Mouse (Mus musculus) E14TG2a.4 (cell line): ENCODE results near the gene Bpnt1.
"Not testable (repeated sequence)": the region's sequence is repeated elsewhere in the genome, so short reads cannot be mapped to it uniquely, and the experiment has no call there.

Experiments used
- H3K27me3 ChIP-seq: 2 replicates; pipeline ENCODE4 v1.6.1; 2014; ENCODE audit warnings: low read length, control low read depth; ENCODE audit not compliant: insufficient read depth
- H3K36me3 ChIP-seq: 2 replicates; pipeline ENCODE4 v1.6.1; 2014; ENCODE audit warnings: low read length, control low read depth; ENCODE audit not compliant: insufficient read depth
- H3K4me1 ChIP-seq: replicated peaks from 2 replicates; pipeline ENCODE4 v1.6.1; 2014; ENCODE audit warnings: low read depth, low read length, control low read depth
- H3K4me3 ChIP-seq: replicated peaks from 2 replicates; pipeline ENCODE4 v1.5.1; 2014; ENCODE audit warnings: mild to moderate bottlenecking, low read length
- H3K9me3 ChIP-seq: 2 replicates; pipeline ENCODE4 v1.6.1; 2014; ENCODE audit warnings: low read length, control low read depth
- CTCF ChIP-seq: conservative IDR thresholded peaks from 2 replicates; pipeline ENCODE4 v1.5.1; 2014; ENCODE audit warnings: low read length
- NANOG ChIP-seq: IDR thresholded peaks from 2 replicates; pipeline ENCODE4 v1.6.1; 2014; ENCODE audit warnings: borderline replicate concordance, low read length, mixed read lengths
- POU5F1 ChIP-seq: IDR thresholded peaks from 2 replicates; pipeline ENCODE4 v1.6.1; 2014; ENCODE audit warnings: low read length, borderline replicate concordance

Bpnt1 gene

DNA sequence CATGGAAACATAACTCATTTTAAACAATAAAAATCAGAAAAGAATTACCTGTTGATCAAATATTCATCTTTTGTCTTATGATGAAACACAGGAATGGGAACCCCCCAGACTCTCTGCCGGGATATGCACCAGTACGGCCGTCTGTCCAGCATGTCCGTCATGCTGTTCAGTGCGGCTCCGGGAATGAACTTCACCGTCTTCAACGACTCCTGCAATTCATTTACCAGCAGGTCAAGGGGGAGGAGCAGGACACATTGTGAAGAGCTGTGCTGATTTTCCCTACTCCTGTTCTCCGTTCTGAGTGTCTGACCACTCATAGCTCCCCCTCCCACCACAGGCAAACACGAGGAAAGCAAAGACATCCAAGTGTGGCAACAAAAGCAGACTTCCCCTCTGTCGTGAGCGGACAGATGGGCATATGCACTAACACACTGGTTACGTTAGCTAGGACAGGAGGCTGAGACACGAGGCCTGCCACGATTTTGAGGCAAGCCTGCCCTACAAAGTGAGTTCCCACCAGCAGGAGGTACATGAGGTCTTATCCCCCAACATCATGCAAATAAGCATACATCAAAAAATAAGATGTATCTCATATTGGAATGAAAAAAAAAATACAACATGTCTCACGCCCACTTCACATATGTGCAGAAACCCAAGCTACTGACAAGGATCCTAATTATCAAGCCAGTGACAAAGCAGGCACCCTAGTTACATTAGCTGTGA lies 15.9 kb upstream of the Bpnt1 start:
- Histone ChIP-seq H3K4me3 (no peak overlapping the region), H3K27me3 (no peaks in the 10 kb centered on the region), H3K4me1 (0 out of 2 replicates have a peak, but pooled peaks cover 4% of the 10 kb centered on the region), H3K9me3 (no peaks in the 10 kb centered on the region), H3K36me3 (peaks cover 71% of the 10 kb centered on the region)
- TF ChIP-seq POU5F1: no peak
- TF ChIP-seq NANOG: no peak
- no peak for TF ChIP-seq CTCF

DNA sequence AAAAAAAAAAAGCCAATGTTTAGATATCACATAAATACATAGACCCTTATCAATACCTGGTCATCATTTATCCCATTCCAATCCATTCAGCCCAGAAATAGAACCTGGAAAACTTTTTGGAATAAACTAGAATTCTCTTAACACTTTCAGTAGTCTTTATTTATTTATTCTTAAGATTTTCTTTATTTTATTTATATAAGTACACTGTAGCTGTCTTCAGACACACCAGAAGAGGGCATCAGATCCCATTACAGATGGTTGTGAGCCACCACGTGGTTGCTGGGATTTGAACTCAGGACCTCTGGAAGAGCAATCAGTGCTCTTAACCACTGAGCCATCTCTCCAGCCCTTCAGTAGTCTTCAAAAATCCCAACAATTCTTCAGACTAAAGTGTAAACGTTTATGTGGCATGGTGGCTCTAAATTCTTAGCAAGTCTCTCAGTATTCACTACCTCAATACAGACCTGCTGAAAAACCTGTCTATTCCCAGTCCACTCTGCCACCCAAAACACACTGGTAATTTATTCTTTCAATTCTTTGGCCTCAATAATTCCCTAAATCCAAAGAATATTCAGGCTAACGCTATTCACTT lies 4.1 kb upstream of the Bpnt1 start:
- Histone ChIP-seq H3K4me3 (peak overlapping the region; percentile 95), H3K4me1 (peaks cover 22% of the 10 kb centered on the region), H3K36me3 (peaks cover 43% of the 10 kb centered on the region)
- not testable (repeated sequence) for H3K27me3 ChIP-seq, H3K9me3 ChIP-seq

DNA sequence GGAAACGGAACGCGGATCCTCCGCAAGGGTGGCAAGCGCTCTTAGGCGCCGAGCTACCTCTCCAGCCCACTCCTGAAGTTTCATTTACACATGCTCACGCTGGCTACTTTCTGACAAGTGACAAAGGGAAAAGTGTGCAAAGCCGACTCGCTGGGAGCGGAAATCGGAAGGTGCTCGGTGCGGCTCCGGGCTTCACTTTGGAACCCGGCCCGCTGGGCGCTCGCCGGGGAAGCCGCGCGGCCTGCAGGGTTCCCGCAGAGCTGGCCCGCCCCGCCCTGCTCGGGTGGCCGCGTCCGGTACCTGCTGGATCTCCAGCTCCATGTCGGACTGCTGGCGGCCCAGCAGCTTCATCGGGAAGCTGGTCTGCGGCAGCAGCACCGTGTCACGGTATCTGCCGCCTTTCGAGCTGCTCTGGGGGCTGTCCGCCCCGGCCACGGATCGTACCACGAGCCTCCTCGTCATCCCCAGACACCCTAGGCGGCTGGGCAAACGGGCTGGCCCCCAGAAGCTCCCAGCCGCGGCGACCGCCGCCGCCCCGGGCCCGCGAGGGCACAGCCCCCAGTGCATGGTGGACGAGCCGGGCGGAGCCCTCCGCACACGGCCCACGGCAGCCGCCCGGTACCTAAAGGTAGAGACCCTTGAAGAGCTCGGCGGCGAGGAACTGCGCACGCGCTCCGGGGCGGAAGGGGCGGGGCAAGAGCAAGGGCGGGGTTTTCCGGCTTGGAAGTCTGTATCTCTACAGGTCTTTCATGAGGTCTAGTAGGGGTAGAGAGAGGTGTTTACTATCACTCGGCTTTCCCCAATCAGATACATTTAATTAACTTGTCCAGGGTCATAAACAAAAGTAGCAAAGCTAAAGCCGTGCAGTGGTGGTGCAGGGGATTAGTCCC lies 3.0 kb upstream of the Bpnt1 start, which contains the start of gene Iars2:
Iars2 (minus strand) TSS at position 676 of the 890 bp plus-strand sequence.
- Histone ChIP-seq H3K27me3 (no peaks in the 10 kb centered on the region), H3K4me1 (peaks cover 34% of the 10 kb centered on the region), H3K4me3 (peak within 1 kb of the TSS; percentile 95), H3K9me3 (no peaks in the 10 kb centered on the region), H3K36me3 (peaks cover 32% of the 10 kb centered on the region)
- TF ChIP-seq POU5F1: no peak
- no peak for TF ChIP-seq CTCF
- TF ChIP-seq NANOG: no peak

DNA sequence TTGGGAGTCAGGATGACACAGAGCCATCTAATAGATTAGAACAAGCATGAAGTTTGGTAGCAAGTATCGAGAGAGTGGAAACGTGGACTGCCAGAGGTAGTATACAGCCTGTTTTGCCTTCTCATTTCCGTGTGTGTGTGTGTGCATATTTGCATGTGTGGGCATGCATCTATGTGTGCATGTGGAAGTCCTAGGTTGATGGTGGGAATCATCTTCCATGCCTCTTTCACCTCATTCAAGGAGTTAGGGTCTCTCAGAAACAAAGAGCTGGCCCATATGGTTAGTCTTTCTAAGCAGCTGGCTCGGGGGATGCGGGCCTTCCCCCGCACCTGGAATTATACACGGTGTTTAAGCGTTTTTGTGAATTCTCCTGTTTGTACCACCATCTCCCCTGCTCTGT lies 2.1 kb upstream of the Bpnt1 start:
- H3K9me3 ChIP-seq: no peaks in the 10 kb centered on the region
- peak overlapping the region; percentile 95 for H3K4me3 ChIP-seq
- H3K36me3 ChIP-seq: peaks cover 30% of the 10 kb centered on the region
- TF ChIP-seq NANOG (no peak), POU5F1 (no peak), CTCF (no peak)
- H3K4me1 ChIP-seq: peaks cover 42% of the 10 kb centered on the region
- no peaks in the 10 kb centered on the region for H3K27me3 ChIP-seq

DNA sequence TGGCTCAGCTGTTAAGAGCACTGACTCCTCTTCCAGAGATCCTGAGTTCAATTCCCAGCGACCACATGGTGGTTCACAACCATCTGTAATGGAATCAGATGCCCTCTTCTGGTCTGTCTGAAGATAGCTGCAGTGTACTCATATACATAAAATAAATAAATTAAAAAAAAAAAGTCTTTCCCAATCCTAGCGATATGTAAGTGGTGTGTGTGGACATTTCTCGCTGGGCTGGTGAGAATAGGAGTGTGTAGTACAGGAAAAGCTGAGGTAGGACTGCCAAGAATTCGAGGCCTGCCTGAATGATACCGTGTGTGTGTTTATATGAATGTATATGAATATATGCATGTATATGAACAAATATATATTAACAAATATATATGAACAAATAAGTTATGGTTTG lies 585 bp upstream of the Bpnt1 start:
- Histone ChIP-seq H3K4me3 (peak overlapping the region; percentile 88; the same call in 1 of the 2 replicates), H3K36me3 (peaks cover 16% of the 10 kb centered on the region), H3K9me3 (no peaks in the 10 kb centered on the region), H3K4me1 (peaks cover 53% of the 10 kb centered on the region), H3K27me3 (no peaks in the 10 kb centered on the region)
- TF ChIP-seq POU5F1 (no peak), CTCF (no peak), NANOG (no peak)

DNA sequence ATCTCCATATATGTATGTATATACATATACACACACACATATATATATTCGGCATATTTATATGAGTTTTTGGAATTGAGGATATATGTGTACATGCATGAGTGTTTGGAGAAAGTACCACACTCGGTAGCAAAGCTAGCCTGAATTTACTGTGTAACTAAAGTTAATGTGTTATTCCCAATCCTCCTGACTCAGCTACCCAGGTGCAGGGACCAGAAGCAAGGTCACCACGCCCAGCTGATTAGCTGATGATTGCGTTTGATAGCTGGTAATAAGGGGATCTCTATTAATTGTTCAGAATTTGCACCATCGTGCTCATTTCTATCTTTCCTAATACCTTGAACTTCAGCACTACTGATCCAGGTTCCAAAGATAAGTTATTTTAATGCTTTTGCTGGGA lies 1.7 kb downstream of the Bpnt1 start:
- Histone ChIP-seq H3K4me1 (peaks cover 62% of the 10 kb centered on the region), H3K9me3 (no peaks in the 10 kb centered on the region), H3K27me3 (no peaks in the 10 kb centered on the region), H3K36me3 (peaks cover 20% of the 10 kb centered on the region), H3K4me3 (0 out of 2 replicates have a peak overlapping the region, but pooled peaks have one; percentile 88)
- TF ChIP-seq NANOG (no peak), POU5F1 (no peak), CTCF (no peak)

DNA sequence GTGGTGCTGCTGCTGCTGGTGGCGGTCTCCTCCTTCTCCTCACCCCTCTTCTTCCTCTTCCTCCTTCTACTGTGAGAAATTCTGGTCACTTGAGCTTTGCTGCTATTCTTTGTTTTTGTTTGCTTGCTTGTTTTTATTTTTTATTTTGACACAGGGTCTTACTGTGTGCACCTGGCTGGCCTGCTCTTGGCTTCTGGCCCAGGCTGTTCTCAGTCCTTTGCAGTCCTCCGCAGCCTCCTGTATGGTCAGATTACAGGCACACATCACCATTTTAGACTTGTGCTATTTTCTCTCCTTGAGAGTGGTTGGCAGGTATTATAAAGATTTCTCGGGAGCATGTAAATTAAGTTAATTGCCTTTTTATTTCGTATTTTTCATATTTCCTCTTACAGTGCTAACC lies 2.2 kb downstream of the Bpnt1 start:
- TF ChIP-seq CTCF (no peak), POU5F1 (no peak), NANOG (no peak)
- Histone ChIP-seq H3K36me3 (peaks cover 25% of the 10 kb centered on the region), H3K9me3 (no peaks in the 10 kb centered on the region), H3K4me3 (peak overlapping the region; percentile 10; the same call in 1 of the 2 replicates), H3K27me3 (no peaks in the 10 kb centered on the region), H3K4me1 (peaks cover 62% of the 10 kb centered on the region)

DNA sequence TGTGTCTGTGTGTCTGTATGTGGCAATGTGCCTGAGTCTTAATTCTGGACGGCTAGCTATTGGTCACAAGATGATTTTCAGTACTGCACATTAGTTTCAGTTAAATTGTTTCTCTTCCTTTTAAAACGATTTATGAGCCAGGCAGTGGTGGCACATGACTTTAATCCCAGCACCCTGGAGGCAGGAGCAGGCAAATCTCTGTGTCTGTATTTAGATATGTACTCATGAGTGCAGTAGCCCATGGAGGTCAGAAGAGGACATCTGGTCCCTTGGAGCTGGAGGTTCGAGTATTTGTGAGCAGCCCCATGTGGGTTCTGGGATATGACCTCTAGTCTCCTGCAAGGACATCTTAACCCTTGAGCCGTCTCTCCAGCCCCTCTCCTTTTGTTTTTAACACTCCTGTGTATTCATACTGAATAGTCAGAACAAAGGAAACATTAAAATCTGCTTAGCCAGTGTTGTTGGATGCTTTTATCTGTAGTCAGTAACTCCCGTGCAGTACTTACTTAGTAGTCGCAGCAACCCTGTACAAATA lies 3.3 kb downstream of the Bpnt1 start:
- TF ChIP-seq POU5F1 (no peak), CTCF (no peak), NANOG (no peak)
- no peaks in the 10 kb centered on the region for H3K9me3 ChIP-seq
- no peaks in the 10 kb centered on the region for H3K27me3 ChIP-seq
- peak overlapping the region; percentile 32 for H3K4me3 ChIP-seq
- peaks cover 35% of the 10 kb centered on the region for H3K36me3 ChIP-seq
- H3K4me1 ChIP-seq: peaks cover 52% of the 10 kb centered on the region
